Mouse (Mus musculus) heart, embryonic 16.5 days (tissue): ENCODE results near the gene Lap3. TPM values are rescaled to one million over a fixed set of nuclear protein-coding genes. Genes with fewer than 3 reads are reported as not detected.

Experiments
- ATAC-seq: fragments of 200-750 bp; cut with Nextera tagmentation; replicated peaks from 2 replicates; pipeline ENCODE4 v1.8.0; 2017; ENCODE audit warnings: moderate number of reproducible peaks; ENCODE audit not compliant: insufficient read depth, low FRiP score; ENCODE audit errors: extremely low read depth
- H3K27ac ChIP-seq: fragments of 300-500 bp; sonication (generic); 2 replicates; pipeline ENCODE4 v1.5.1; 2014; ENCODE audit warnings: mild to moderate bottlenecking, low read length, control low read depth, moderate library complexity
- H3K27me3 ChIP-seq: fragments of 300-500 bp; sonication (generic); 2 replicates; pipeline ENCODE4 v1.6.1; 2014; ENCODE audit warnings: low read length, mixed read lengths; ENCODE audit not compliant: control insufficient read depth, insufficient read depth
- H3K36me3 ChIP-seq: fragments of 300-500 bp; sonication (generic); 2 replicates; pipeline ENCODE4 v1.6.1; 2014; ENCODE audit not compliant: control insufficient read depth, insufficient read depth
- H3K4me1 ChIP-seq: fragments of 300-500 bp; sonication (generic); 2 replicates; pipeline ENCODE4 v1.6.1; 2014; ENCODE audit warnings: low read length, mixed read lengths; ENCODE audit not compliant: control insufficient read depth, insufficient read depth
- H3K4me2 ChIP-seq: fragments of 300-500 bp; sonication (generic); 2 replicates; pipeline ENCODE4 v1.6.1; 2014; ENCODE audit warnings: low read depth, mild to moderate bottlenecking, control low read depth, low read length
- H3K4me3 ChIP-seq: fragments of 300-500 bp; sonication (generic); 2 replicates; pipeline ENCODE4 v1.5.1; 2014; ENCODE audit warnings: mild to moderate bottlenecking, control low read depth, low read length
- H3K9ac ChIP-seq: fragments of 300-500 bp; sonication (generic); 2 replicates; pipeline ENCODE4 v1.6.1; 2014; ENCODE audit warnings: low read length, control low read depth
- H3K9me3 ChIP-seq: fragments of 300-500 bp; sonication (generic); replicated peaks from 2 replicates; pipeline ENCODE4 v1.6.1; 2016; ENCODE audit warnings: low read length; ENCODE audit not compliant: control insufficient read depth
- WGBS: fragments of 180-500 bp; shearing (Covaris S2); extraction: QIAGEN DNeasy Blood & Tissue Kit; methylation state at CpG from one replicate; pipeline ENCODE4 v1.1.7; 2014; 5-methylcytosine and 5-hydroxymethylcytosine counted together
- polyA plus RNA-seq: library from polyadenylated mRNA; unstranded; fragments of >200 nt; fragmentation: Nextera tagmentation; extraction: Ambion mirVana; gene quantifications from 2 replicates; pipeline ENCODE4 v1.2.1, GENCODE M21; 2015

Lap3 gene
- polyA plus RNA-seq = 66.7 and 76.4 TPM in 2 replicates

GRCm38 (mm10) chr5:45493191-45494092 is at the start of gene Lap3:
Gene Lap3 (plus strand): TSS chr5:45493374.
- Histone ChIP-seq H3K4me2 (peak within 1 kb of the TSS; percentile 91), H3K9me3 (no peaks in the 10 kb centered on the region), H3K4me1 (peaks cover 10% of the 10 kb centered on the region), H3K4me3 (peak within 1 kb of the TSS; percentile 82), H3K27me3 (0 out of 2 replicates have a peak, but pooled peaks cover 3% of the 10 kb centered on the region), H3K36me3 (peaks cover 4% of the 10 kb centered on the region; the same call in 1 of the 2 replicates), H3K27ac (peak within 1 kb of the TSS; percentile 79), H3K9ac (peak within 1 kb of the TSS; percentile 89)
- ATAC-seq = peak; percentile 98
- under 1% methylated on average over 78 of the region's 78 CpGs for WGBS

GRCm38 (mm10) chr5:45444130-45444832 is 48.9 kb upstream of the Lap3 start:
- no peak for ATAC-seq
- WGBS = 88% methylated on average over 8 of the region's 8 CpGs
- peaks cover 15% of the 10 kb centered on the region for H3K36me3 ChIP-seq

DNA sequence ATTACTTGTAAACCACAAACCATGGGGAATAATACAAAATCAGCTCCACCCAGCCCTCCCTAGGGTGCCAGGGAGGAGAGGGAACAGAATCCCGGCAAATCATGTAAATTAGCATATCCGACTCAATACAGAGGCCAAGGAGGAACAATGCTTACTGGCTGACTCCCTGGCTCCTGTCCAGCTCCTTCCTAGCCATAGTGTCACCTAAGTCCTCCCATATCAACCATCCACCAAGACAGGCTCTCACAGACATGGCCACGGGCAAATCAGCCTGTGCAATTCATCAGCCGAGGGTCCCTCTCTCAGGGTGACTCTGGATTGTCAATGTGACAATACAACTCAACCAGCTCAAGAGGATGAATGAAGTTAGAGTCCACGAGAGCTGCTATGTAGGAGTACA is 44.5 kb upstream of the Lap3 start:
- ATAC-seq = no peak
- Histone ChIP-seq H3K4me3 (no peak overlapping the region; the same call in 1 of the 2 replicates), H3K9ac (peak overlapping the region; percentile 86), H3K4me1 (peaks cover 10% of the 10 kb centered on the region), H3K9me3 (no peaks in the 10 kb centered on the region), H3K36me3 (peaks cover 6% of the 10 kb centered on the region; the same call in 1 of the 2 replicates), H3K4me2 (peak overlapping the region; percentile 98), H3K27ac (no peak overlapping the region), H3K27me3 (no peaks in the 10 kb centered on the region; the same call in 1 of the 2 replicates)
- 52% methylated on average over 5 of the region's 5 CpGs for WGBS

More at GRCm38 (mm10) chr5:45444130-45444832, 48.9 kb upstream of the Lap3 start:
- Histone ChIP-seq H3K4me3 (no peak overlapping the region), H3K27ac (no peak overlapping the region), H3K4me1 (peaks cover 12% of the 10 kb centered on the region), H3K9ac (no peak overlapping the region), H3K4me2 (no peak overlapping the region), H3K9me3 (no peaks in the 10 kb centered on the region), H3K27me3 (no peaks in the 10 kb centered on the region)

- Histone ChIP-seq H3K27ac (no peak overlapping the region), H3K4me1 (peaks cover 10% of the 10 kb centered on the region), H3K9me3 (no peaks in the 10 kb centered on the region), H3K9ac (peak overlapping the region; percentile 86), H3K4me3 (peak overlapping the region; percentile 83), H3K4me2 (peak overlapping the region; percentile 98), H3K36me3 (peaks cover 4% of the 10 kb centered on the region; the same call in 1 of the 2 replicates), H3K27me3 (no peaks in the 10 kb centered on the region; the same call in 1 of the 2 replicates)
- 3% methylated on average over 8 of the region's 8 CpGs for WGBS
- ATAC-seq = no peak
Measured at GRCm38 (mm10) chr5:45449206-45449605, 44.0 kb upstream of the Lap3 start.

DNA sequence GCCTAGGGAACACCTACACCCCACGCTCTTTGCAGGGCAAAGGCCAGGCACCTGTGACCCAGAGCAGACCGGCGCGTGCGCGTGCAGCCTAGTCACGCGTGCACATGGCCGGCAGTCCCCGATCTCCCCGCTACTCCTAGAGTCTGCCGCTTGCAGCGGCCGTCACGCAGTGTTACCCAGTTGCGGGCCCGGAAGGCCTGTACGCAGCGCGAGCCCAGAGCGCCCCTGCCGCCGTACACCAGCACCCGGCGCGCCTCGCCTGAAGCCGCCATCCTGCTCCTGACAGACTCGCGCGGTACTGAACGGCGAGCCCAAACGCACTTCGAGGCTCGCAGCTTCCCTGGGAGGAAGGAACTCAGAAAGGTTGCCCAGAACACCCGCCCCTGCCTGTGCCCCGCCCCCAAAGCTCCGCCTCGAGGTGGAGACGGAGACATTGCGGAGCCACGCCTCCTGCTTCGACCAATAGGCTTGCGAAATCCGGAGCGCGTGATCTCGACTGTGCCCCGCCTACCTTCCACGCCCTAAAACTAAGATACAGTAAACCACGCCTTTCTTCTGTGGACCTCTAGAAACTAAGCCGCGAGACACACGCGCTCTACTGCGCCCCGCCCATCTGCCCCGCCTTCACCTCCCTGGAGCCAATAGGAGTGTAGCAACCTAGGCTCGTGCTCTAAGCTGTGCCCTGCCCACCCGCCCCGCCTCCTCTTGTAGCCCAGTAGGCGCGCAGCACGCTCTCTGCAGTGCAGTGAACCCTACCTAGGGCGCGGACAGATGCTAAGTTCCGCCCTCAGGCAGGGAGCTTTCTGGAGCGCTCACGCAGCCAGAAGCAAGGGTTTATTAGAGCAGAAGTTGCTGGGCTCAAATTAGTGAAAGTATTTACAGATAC is 43.1 kb upstream of the Lap3 start, which contains the start of gene Qdpr:
Gene Qdpr, minus strand, starts transcription at position 406 of the 886 bp plus-strand sequence.
- Histone ChIP-seq H3K4me3 (peak within 1 kb of the TSS; percentile 83), H3K9ac (peak within 1 kb of the TSS; percentile 86), H3K9me3 (no peaks in the 10 kb centered on the region), H3K36me3 (no peaks in the 10 kb centered on the region), H3K27me3 (no peaks in the 10 kb centered on the region; the same call in 1 of the 2 replicates), H3K4me1 (peaks cover 10% of the 10 kb centered on the region), H3K4me2 (peak within 1 kb of the TSS; percentile 98), H3K27ac (peak within 1 kb of the TSS; percentile 68)
- WGBS = under 1% methylated on average over 70 of the region's 70 CpGs
- ATAC-seq = peak; percentile 99

DNA sequence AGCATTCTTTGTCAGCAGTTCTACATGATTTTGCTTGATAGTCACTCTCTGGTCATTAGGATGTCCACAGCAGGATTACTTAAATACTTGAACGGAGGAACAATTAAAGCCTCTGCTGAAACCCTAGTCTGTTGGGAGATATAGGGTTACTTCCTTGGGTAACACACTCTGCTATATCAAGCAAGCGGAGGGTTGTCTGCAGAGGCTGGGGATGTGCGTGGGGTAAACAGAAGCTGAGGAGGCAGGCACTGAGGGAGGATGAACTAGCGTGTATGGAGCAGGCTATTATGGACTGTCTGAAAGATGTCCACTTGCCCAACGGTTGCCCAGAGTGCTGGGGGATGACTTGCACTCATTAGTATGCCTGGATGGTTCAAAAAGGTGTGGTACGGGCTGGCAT is 39.7 kb upstream of the Lap3 start, which contains the start of gene Clrn2:
Gene Clrn2, plus strand, starts transcription at position 301 of the 400 bp plus-strand sequence.
- Histone ChIP-seq H3K27me3 (no peaks in the 10 kb centered on the region; the same call in 1 of the 2 replicates), H3K27ac (no peak within 1 kb of the TSS), H3K4me2 (no peak within 1 kb of the TSS), H3K36me3 (no peaks in the 10 kb centered on the region), H3K9ac (no peak within 1 kb of the TSS), H3K4me3 (no peak within 1 kb of the TSS), H3K9me3 (no peaks in the 10 kb centered on the region), H3K4me1 (peaks cover 9% of the 10 kb centered on the region)
- ATAC-seq = no peak
- 66% methylated on average over 6 of the region's 6 CpGs for WGBS

DNA sequence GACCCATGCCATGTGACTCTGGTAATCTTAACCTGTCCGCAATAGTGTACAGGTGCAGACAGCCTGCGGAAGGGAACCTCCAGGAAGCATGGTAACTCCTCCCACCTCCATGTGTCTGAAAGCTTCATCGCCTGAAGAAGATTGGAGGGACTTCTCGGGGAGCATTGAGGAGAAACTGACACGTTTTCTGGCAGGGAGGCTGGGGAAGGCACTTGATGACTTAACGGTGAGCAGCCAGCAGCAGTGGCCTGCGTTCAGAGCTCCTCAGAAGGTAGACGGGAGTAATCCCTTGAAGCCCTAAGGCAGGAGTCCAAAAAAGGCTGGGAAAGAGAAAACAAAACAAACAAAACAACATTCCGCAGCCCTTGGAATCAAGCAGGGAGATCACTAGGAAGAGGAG is 38.7 kb upstream of the Lap3 start:
- no peaks in the 10 kb centered on the region for H3K4me1 ChIP-seq
- H3K4me2 ChIP-seq = no peak overlapping the region
- no peaks in the 10 kb centered on the region for H3K36me3 ChIP-seq
- H3K27me3 ChIP-seq = no peaks in the 10 kb centered on the region; the same call in 1 of the 2 replicates
- no peak overlapping the region for H3K27ac ChIP-seq
- WGBS = 37% methylated on average over 9 of the region's 9 CpGs
- H3K4me3 ChIP-seq = no peak overlapping the region
- no peak for ATAC-seq
- no peaks in the 10 kb centered on the region for H3K9me3 ChIP-seq
- no peak overlapping the region for H3K9ac ChIP-seq

DNA sequence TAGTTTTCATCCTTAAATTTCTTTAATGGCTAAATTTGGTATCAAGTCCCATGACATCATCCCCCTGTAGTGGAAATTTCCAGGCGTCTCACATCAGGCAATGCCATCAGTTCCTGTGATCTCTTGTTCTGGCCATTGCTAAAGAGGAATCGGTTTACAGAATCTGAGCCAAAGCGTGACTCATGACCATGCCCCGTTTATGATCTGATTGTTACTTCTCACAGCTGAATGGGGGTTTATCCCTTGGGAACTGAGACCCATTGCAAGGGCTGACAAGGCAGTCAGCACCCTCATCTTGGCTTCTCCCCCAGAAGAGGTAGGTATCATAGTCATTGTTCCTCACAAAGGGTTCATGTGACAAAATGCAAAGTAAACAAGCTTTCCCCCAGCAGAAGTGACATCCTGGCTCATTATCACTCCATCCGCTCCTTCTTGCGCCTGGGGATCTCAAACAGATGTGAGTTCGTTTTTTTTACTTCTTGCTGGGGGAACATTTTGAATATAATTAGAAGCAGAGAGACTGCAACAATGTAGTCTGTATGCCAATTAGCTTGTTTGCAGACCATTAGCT is 20.2 kb upstream of the Lap3 start:
- no peak for ATAC-seq
- Histone ChIP-seq H3K9ac (no peak overlapping the region), H3K27me3 (peaks cover 3% of the 10 kb centered on the region; the same call in 1 of the 2 replicates), H3K4me1 (no peaks in the 10 kb centered on the region), H3K4me2 (no peak overlapping the region), H3K4me3 (no peak overlapping the region), H3K9me3 (no peaks in the 10 kb centered on the region), H3K36me3 (no peaks in the 10 kb centered on the region), H3K27ac (no peak overlapping the region)
- WGBS = 22% methylated on average over 7 of the region's 7 CpGs
